Mouse (Mus musculus): ENCODE measurements around the gene Fhad1.

DNA sequence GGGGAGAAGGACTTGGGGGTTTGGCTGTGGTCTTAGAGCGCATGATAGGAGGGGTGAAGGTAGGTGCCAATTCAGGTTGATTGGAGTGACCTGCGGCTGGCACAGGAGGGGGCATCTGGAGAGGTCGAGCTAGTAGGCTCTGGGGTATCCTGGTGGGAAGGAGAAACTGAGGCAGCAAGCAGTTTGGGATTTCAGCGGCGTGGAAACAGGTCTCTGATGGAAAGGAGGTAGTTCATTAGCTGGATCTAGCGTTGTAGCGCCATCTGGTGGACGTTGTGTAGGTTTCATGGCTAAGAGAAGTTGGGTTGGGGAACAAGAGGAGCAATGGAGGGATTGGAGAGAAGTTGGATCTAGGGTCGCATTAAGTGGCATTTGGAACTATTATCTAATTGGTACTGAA is 161.4 kb downstream of the Fhad1 start:
- TF ChIP-seq CTCF (IDR thresholded peaks at IDR 0.05; ENCODE audit: low read depth): peak; percentile 88
- TF ChIP-seq EP300 (optimal IDR thresholded peaks at IDR 0.05): no peak

All from stomach, postnatal 0 days (tissue).